Mouse (Mus musculus) T-cell, adult 66 days (primary cell): ENCODE results near the gene Olfr1189. TPM values are rescaled to one million over a fixed set of nuclear protein-coding genes. Genes with fewer than 3 reads are reported as not detected.

Source experiments
- total RNA-seq, 2 experiments: library from RNA; stranded (reverse); gene quantifications; 3 replicates in 1 of 2; 4 replicates in 1 of 2; pipeline ENCODE4 v1.2.4; 2023

Olfr1189 gene
- total RNA-seq, result not detected

DNA sequence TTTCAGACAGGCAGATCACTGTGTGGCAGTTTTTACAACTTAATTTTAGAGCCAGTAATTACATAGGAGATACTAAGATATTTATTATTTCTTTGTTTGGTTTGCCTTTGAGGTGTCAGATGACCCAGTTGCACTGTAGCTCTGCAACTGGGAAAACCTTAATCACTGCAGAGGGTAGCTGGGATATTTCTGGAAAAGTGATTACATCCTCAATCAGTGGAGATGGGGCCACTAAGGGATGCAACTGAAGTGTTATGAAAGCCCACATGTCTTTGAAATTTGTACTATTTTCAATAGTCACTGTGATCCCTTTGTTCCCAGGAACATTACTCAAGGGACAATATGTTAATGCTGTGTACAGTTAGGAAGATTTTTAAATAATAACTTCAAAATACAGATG, at the start of gene Olfr1189:
Gene Olfr1189 (plus strand): TSS at position 301 of the 400 bp plus-strand sequence.

GRCm38 (mm10) chr2:88556635-88557034, 29.6 kb upstream of the Olfr1189 start, which contains the start of gene Olfr1188:
Gene Olfr1188, plus strand, starts transcription at chr2:88556935.

DNA sequence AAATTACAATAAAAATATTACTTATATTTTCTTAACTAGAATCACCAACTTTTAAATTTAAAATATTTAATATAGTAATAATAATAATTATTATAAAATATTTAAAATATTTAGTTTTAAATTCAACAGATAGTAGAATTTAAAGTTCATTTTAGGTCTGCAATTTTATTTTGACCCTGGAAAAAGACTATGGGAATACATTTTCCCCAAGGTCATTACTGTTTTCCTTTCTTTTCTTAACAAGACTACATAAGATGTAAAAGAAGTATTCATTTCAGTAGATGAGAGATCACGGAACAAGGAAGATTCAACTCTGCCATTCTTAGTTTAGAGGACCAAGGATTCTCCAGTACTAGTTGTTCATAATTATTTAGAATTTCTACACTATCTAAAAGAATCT, 54.0 kb downstream of the Olfr1189 start, which contains the start of gene Olfr1191-ps1:
Gene Olfr1191-ps1 (plus strand): TSS at position 301 of the 400 bp plus-strand sequence.

Other genes with a start within 250 kb of the Olfr1189 start
- gene Olfr1176, start 249.7 kb upstream of the Olfr1189 start, total RNA-seq, result not detected
- not detected for gene Olfr1177-ps, start 240.0 kb upstream of the Olfr1189 start, total RNA-seq
- not detected for gene Olfr1178, start 199.4 kb upstream of the Olfr1189 start, total RNA-seq
- not detected for gene Olfr1179, start 180.0 kb upstream of the Olfr1189 start, total RNA-seq
- not detected for gene Olfr1180, start 167.3 kb upstream of the Olfr1189 start, total RNA-seq
- gene Olfr1181, start 160.3 kb upstream of the Olfr1189 start, total RNA-seq, result not detected
- gene Gm13757, start 137.3 kb upstream of the Olfr1189 start, total RNA-seq, result not detected
- gene Olfr1183, start 131.6 kb upstream of the Olfr1189 start, total RNA-seq, result not detected
- gene Olfr1184, start 102.9 kb upstream of the Olfr1189 start, total RNA-seq, result not detected
- not detected for gene Olfr1185-ps1, start 93.1 kb upstream of the Olfr1189 start, total RNA-seq
- not detected for gene Olfr1186, start 67.9 kb upstream of the Olfr1189 start, total RNA-seq
- not detected for gene Olfr1188, start 29.5 kb upstream of the Olfr1189 start, total RNA-seq
- gene Olfr1191-ps1, start 54.1 kb downstream of the Olfr1189 start, total RNA-seq, result under 1 TPM in 1 of 2 experiments, not detected in 1; 0.17 TPM
- gene Olfr1192-ps1, start 62.1 kb downstream of the Olfr1189 start, total RNA-seq, result not detected
- gene Olfr1193, start 89.2 kb downstream of the Olfr1189 start, total RNA-seq, result not detected
- gene Olfr1195, start 102.7 kb downstream of the Olfr1189 start, total RNA-seq, result not detected
- not detected for gene Olfr1196, start 118.1 kb downstream of the Olfr1189 start, total RNA-seq
- gene Olfr1197, start 145.9 kb downstream of the Olfr1189 start, total RNA-seq, result not detected
- gene Olfr1198, start 164.9 kb downstream of the Olfr1189 start, total RNA-seq, result not detected
- gene Olfr1199, start 174.0 kb downstream of the Olfr1189 start, total RNA-seq, result not detected
- not detected for gene Olfr1200, start 184.0 kb downstream of the Olfr1189 start, total RNA-seq
- gene Olfr1201, start 206.6 kb downstream of the Olfr1189 start, total RNA-seq, result not detected
- gene Olfr1202, start 228.0 kb downstream of the Olfr1189 start, total RNA-seq, result not detected
- not detected for gene Olfr1205, start 243.3 kb downstream of the Olfr1189 start, total RNA-seq